Mouse (Mus musculus) limb, embryonic 14.5 days (tissue): ENCODE measurements at regions not wholly inside any gene's neighbourhood (a gene's known extent, or its start where the extent isn't known, plus 50 kb on each side); places are given as distances from the start of the nearest gene placed in this dataset.

Experiments used
- ATAC-seq: fragments of 200-750 bp; cut with Nextera tagmentation; 2 replicates; pipeline ENCODE4 v1.8.0; 2017; ENCODE audit warnings: low read depth, moderate number of reproducible peaks, moderate TSS enrichment; ENCODE audit not compliant: low FRiP score
- DNase-seq: peaks from one replicate; pipeline ENCODE4 v3.0.0-alpha.2; 2015; ENCODE audit warnings: low spot score
- H3K27ac ChIP-seq: fragments of 300-500 bp; sonication (generic); replicated peaks from 2 replicates; pipeline ENCODE4 v1.5.1; 2014; ENCODE audit warnings: low read depth, mild to moderate bottlenecking, low read length, moderate library complexity, mixed read lengths
- H3K27me3 ChIP-seq: fragments of 300-500 bp; sonication (generic); 2 replicates; pipeline ENCODE4 v1.6.1; 2014; ENCODE audit warnings: low read length, mixed read lengths; ENCODE audit not compliant: control insufficient read depth, insufficient read depth
- H3K36me3 ChIP-seq: fragments of 300-500 bp; sonication (generic); 2 replicates; pipeline ENCODE4 v1.6.1; 2014; ENCODE audit warnings: mild to moderate bottlenecking, low read length, moderate library complexity, mixed read lengths; ENCODE audit not compliant: control insufficient read depth, insufficient read depth
- H3K4me1 ChIP-seq: fragments of 300-500 bp; sonication (generic); 2 replicates; pipeline ENCODE4 v1.6.1; 2014; ENCODE audit warnings: antibody characterized with exemption, low read length, mixed read lengths; ENCODE audit not compliant: control insufficient read depth, insufficient read depth
- H3K4me2 ChIP-seq: fragments of 300-500 bp; sonication (generic); replicated peaks from 2 replicates; pipeline ENCODE4 v1.6.1; 2014; ENCODE audit warnings: low read depth, mild to moderate bottlenecking, low read length, moderate library complexity; ENCODE audit not compliant: severe bottlenecking
- H3K4me3 ChIP-seq: fragments of 300-500 bp; sonication (generic); replicated peaks from 2 replicates; pipeline ENCODE4 v1.5.1; 2014; ENCODE audit warnings: low read length
- H3K9ac ChIP-seq: fragments of 300-500 bp; sonication (generic); 2 replicates; pipeline ENCODE4 v1.6.1; 2014; ENCODE audit warnings: mild to moderate bottlenecking, low read depth, low read length, moderate library complexity; ENCODE audit not compliant: severe bottlenecking
- H3K9me3 ChIP-seq: fragments of 300-500 bp; sonication (generic); 2 replicates; pipeline ENCODE4 v1.6.1; 2016; ENCODE audit warnings: low read length; ENCODE audit not compliant: control insufficient read depth
- POLR2A ChIP-seq: fragments of 200-500 bp; IDR thresholded peaks from 2 replicates; pipeline ENCODE4 v1.8.0; 2012; ENCODE audit warnings: inconsistent platforms, mild to moderate bottlenecking, moderate library complexity, borderline replicate concordance; ENCODE audit not compliant: insufficient read depth, insufficient read length; ENCODE audit errors: extremely low read depth
- WGBS: fragments of 180-500 bp; shearing (Covaris S2); extraction: QIAGEN DNeasy Blood & Tissue Kit; methylation state at CpG from one replicate; pipeline ENCODE4 v1.1.7; 2014; 5-methylcytosine and 5-hydroxymethylcytosine counted together

DNA sequence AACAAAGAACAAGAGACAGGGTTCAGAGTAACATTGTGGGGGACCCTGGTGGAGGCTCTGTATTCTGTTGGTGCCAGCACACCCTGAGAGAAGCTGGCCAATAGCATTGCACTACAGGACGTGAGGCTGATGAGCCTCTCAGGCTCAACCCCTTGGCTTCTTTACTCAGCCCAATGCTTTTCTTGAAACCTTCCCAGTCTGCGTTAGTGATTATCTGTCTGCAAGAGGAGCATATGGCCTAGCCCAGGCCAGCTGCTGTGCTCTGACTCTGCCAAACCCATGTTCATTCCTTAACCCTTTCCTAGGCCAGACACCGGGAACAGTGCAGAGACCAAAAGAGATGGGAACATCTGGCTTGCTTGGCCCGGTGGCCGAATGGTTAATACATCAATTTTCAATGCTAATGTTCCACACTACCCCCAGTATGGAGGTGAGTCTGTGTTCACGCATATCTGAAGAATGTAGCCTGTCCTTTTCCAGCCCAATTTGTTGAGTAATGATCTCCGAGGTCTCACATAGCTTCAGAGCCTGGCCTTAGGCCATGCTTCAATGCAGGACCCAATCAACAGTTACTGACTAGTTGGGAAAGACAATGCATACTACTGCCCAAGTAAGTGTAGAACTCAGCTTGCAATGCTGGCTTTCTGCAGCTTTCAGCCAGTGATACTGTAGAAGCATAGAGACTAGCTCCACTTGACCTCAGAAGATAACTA lies 192.5 kb downstream of the Etnk1 start:
- Histone ChIP-seq H3K9ac (no peak overlapping the region), H3K4me1 (no peaks in the 10 kb centered on the region), H3K9me3 (no peaks in the 10 kb centered on the region), H3K4me2 (no peak overlapping the region), H3K4me3 (no peak overlapping the region), H3K27ac (no peak overlapping the region), H3K27me3 (no peaks in the 10 kb centered on the region), H3K36me3 (no peaks in the 10 kb centered on the region)
- 54% methylated on average over 7 of the region's 7 CpGs for WGBS
- peak; percentile 50; the same call in 1 of the 2 replicates for ATAC-seq
- peak; percentile 39 for DNase-seq
- TF ChIP-seq POLR2A, result no peak

DNA sequence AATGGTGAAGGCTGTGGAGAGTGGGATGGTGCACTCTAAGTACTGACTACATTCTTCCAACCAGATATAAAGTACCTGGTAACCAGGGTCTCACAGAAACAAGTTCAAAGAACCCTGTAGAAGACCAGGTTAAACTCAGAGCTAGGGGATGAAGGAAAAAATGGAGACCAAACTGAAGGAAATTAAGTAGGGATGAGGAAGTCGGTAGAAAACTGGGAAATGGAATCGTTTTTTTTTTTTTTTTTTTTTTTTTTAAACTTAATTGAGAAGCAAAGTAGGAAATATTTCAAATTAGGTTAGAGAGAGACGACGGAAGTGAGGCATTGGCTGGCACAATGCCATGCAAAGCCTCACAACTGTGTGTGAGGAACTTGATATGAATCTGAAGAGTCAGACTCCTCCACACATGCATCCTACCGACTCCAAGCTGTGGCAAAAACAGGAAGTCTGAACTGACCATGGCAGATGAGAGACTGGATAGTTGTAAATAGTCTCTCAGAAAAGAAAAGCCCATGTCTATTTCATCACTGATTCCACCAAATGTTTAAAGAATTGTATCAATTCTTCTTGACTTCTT lies 194.2 kb downstream of the Etnk1 start:
- Histone ChIP-seq H3K9me3 (no peaks in the 10 kb centered on the region), H3K36me3 (no peaks in the 10 kb centered on the region), H3K27me3 (no peaks in the 10 kb centered on the region), H3K4me2 (no peak overlapping the region), H3K9ac (no peak overlapping the region), H3K4me1 (no peaks in the 10 kb centered on the region), H3K4me3 (no peak overlapping the region), H3K27ac (no peak overlapping the region)
- no peak for DNase-seq
- ATAC-seq, result no peak
- no peak for TF ChIP-seq POLR2A
- WGBS, result 67% methylated on average over 5 of the region's 5 CpGs

DNA sequence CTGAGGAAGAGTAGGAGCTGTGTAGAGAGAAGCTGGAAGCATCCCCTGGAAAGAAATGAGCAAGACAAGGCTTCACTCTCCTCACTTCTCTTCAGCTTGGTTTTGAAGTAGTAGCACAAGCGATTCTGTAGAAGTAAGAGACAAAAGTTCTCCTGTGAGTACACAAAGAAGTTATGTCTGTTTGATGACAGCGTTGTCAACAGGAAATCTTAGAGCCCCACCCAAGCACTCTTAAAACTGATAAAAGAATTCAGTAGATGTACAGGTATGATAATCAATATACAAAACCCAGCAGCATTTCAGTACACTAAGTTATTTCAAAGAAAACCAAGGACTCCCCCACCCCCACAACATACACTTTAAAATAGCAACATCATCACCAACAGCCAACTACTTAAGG lies 194.9 kb downstream of the Etnk1 start:
- H3K4me1 ChIP-seq, result no peaks in the 10 kb centered on the region

DNA sequence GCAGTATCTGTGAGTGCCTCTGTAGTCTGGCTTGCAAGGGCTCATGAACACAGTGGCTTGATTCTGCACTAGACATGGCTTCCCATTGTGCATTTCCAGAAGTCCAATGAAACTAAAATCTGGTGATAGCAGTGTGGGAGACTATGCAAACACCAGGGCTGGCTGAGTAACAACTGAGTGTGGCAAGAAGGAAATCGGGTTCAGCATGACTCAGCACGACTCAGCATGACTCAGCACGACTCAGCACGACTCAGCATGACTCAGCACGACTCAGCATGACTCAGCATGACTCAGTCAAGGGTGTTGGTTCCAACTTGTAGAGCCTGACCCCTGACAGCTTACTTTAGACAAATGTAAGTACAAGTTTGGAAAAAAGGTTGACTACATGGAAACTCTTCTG lies 198.8 kb downstream of the Etnk1 start:
- no peak for TF ChIP-seq POLR2A
- Histone ChIP-seq H3K27me3 (no peaks in the 10 kb centered on the region), H3K9ac (no peak overlapping the region), H3K4me1 (no peaks in the 10 kb centered on the region), H3K4me3 (no peak overlapping the region), H3K36me3 (no peaks in the 10 kb centered on the region), H3K4me2 (no peak overlapping the region), H3K9me3 (no peaks in the 10 kb centered on the region), H3K27ac (no peak overlapping the region)
- no peak for ATAC-seq
- WGBS, result 90% methylated on average over 5 of the region's 5 CpGs
- DNase-seq, result no peak

More for the DNA sequence above, 194.9 kb downstream of the Etnk1 start:
- no peak for ATAC-seq
- Histone ChIP-seq H3K9me3 (no peaks in the 10 kb centered on the region), H3K27ac (no peak overlapping the region), H3K36me3 (no peaks in the 10 kb centered on the region), H3K9ac (no peak overlapping the region), H3K4me2 (no peak overlapping the region), H3K4me3 (no peak overlapping the region), H3K27me3 (no peaks in the 10 kb centered on the region)
- no peak for TF ChIP-seq POLR2A
- DNase-seq, result no peak
- 90% methylated on average over 2 of the region's 2 CpGs for WGBS

DNA sequence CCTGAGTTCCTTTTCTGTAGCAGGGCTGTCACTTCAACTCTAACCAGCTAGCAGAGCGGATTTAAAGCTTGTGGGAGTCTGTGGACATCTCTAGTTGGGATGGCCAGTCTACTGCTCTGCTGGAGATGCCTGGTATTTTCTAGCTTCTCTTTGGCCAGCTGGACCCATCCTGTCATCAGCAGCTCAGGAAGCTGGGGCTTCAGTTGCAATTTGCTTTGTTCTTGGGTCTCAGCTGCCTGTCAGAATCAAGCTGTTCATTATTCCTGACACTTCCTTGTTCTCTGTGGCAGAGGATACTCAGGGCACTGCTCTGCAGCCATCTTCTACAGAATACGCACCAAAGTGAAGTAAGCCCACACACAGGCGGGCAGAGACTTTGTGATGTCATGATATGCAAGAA lies 200.8 kb downstream of the Etnk1 start:
- Histone ChIP-seq H3K9me3 (no peaks in the 10 kb centered on the region), H3K27ac (no peak overlapping the region), H3K36me3 (no peaks in the 10 kb centered on the region), H3K27me3 (no peaks in the 10 kb centered on the region), H3K4me2 (no peak overlapping the region), H3K4me1 (no peaks in the 10 kb centered on the region), H3K9ac (no peak overlapping the region), H3K4me3 (no peak overlapping the region)
- TF ChIP-seq POLR2A, result no peak
- ATAC-seq, result no peak
- DNase-seq, result no peak
- 76% methylated on average over 3 of the region's 3 CpGs for WGBS
